Mouse (Mus musculus) gastrocnemius, postnatal 36 days (tissue): ENCODE data around the gene Trhr2. TPM values are rescaled to one million over a fixed set of nuclear protein-coding genes. Genes with fewer than 3 reads are reported as not detected.

Experiments
- DNase-seq, 2 experiments: peaks; one replicate each; pipeline ENCODE4 v3.0.0; 2022
- intact Hi-C: fragments of 180-260 bp; cut with DNase I; formaldehyde crosslinking; loops from one replicate; pipeline ENCODE4 v1.15.1; 2025
- long read RNA-seq, 2 experiments: library from polyadenylated mRNA; stranded (forward); transcript quantifications; one replicate each; pipeline ENCODE4 v2.0.0; 2021
- total RNA-seq, 2 experiments: library from RNA; stranded (reverse); gene quantifications; 2 replicates each; pipeline ENCODE4 v1.2.3; 2021

The Trhr2 gene
- total RNA-seq, result not detected
- long read RNA-seq, experiment 1, result 0 reads
- long read RNA-seq, experiment 2, result 0 reads

GRCm38 (mm10) chr8:122360696-122361416 lies at the start of gene Trhr2:
Gene Trhr2 (minus strand): TSS chr8:122360746.
- DNase-seq, result no peak
- intact Hi-C loops, result no loop called here

GRCm38 (mm10) chr8:122407678-122408077 lies 47.1 kb upstream of the Trhr2 start:
- DNase-seq, result no peak
- intact Hi-C loops, result no loop called here

GRCm38 (mm10) chr8:122405146-122405805 lies 44.7 kb upstream of the Trhr2 start:
- intact Hi-C loops, result no loop called here
- no peak for DNase-seq

GRCm38 (mm10) chr8:122398186-122398585 lies 37.6 kb upstream of the Trhr2 start:
- no peak for DNase-seq
- intact Hi-C loops, result loop anchor here (10.0 kb wide), 1 partner anchor 427 kb away; no protein-coding TSS in a partner anchor

- no peak for DNase-seq
- intact Hi-C loops, result loop anchor here (10.0 kb wide), 1 partner anchor 430 kb away; no protein-coding TSS in a partner anchor
Measured at GRCm38 (mm10) chr8:122395291-122395690, 34.7 kb upstream of the Trhr2 start.

- intact Hi-C loops, result loop anchor here (10.0 kb wide), 1 partner anchor 431 kb away; no protein-coding TSS in a partner anchor
- DNase-seq, result no peak
Measured at GRCm38 (mm10) chr8:122393717-122394116, 33.2 kb upstream of the Trhr2 start.

GRCm38 (mm10) chr8:122390758-122391157 lies 30.2 kb upstream of the Trhr2 start:
- no peak for DNase-seq
- intact Hi-C loops, result loop anchor here (10.0 kb wide), 1 partner anchor 434 kb away; no protein-coding TSS in a partner anchor

GRCm38 (mm10) chr8:122389357-122389756 lies 28.8 kb upstream of the Trhr2 start:
- no peak for DNase-seq
- intact Hi-C loops, result no loop called here

GRCm38 (mm10) chr8:122383039-122383438 lies 22.5 kb upstream of the Trhr2 start:
- intact Hi-C loops, result no loop called here
- no peak for DNase-seq

GRCm38 (mm10) chr8:122376365-122377231 lies 16.1 kb upstream of the Trhr2 start, which contains the start of gene Zc3h18:
Gene Zc3h18 (plus strand): TSS chr8:122376609.
- DNase-seq, result peak; percentile 98 to 99
- intact Hi-C loops, result no loop called here

- intact Hi-C loops, result loop anchor here (2.0 kb wide), 1 partner anchor 97 kb away; no protein-coding TSS in a partner anchor
- no peak for DNase-seq
Measured at GRCm38 (mm10) chr8:122375751-122376364, 15.3 kb upstream of the Trhr2 start.

- intact Hi-C loops, result loop anchor here (2.0 kb wide), 1 partner anchor 97 kb away; no protein-coding TSS in a partner anchor
- DNase-seq, result no peak
Measured at GRCm38 (mm10) chr8:122375320-122375719, 14.8 kb upstream of the Trhr2 start.

- no peak for DNase-seq
- intact Hi-C loops, result loop anchor here (2.0 kb wide), 1 partner anchor 25 kb away; no protein-coding TSS in a partner anchor
Measured at GRCm38 (mm10) chr8:122371706-122372105, 11.2 kb upstream of the Trhr2 start.

- DNase-seq, result peak; percentile 51 to 52
- intact Hi-C loops, result loop anchor here (1.0 to 5.0 kb wide), 2 partner anchors 37 to 96 kb away; no protein-coding TSS in a partner anchor
Measured at GRCm38 (mm10) chr8:122369665-122370064, 9.1 kb upstream of the Trhr2 start.

GRCm38 (mm10) chr8:122368494-122368893 lies 7.9 kb upstream of the Trhr2 start:
- no peak for DNase-seq
- intact Hi-C loops, result loop anchor here (5.0 kb wide), 1 partner anchor 36 kb away; no protein-coding TSS in a partner anchor

GRCm38 (mm10) chr8:122362967-122363366 lies 2.4 kb upstream of the Trhr2 start:
- DNase-seq, result no peak
- intact Hi-C loops, result no loop called here

- intact Hi-C loops, result no loop called here
- no peak for DNase-seq
Measured at GRCm38 (mm10) chr8:122362271-122362670, 1.7 kb upstream of the Trhr2 start.

- no peak for DNase-seq
- intact Hi-C loops, result no loop called here
Measured at GRCm38 (mm10) chr8:122359111-122359775, 1.3 kb downstream of the Trhr2 start.

- intact Hi-C loops, result no loop called here
- no peak for DNase-seq
Measured at GRCm38 (mm10) chr8:122357641-122358040, 2.9 kb downstream of the Trhr2 start.
